Mouse (Mus musculus): ENCODE data around the gene Masp1. TPM values are rescaled to one million over a fixed set of nuclear protein-coding genes. Genes with fewer than 3 reads are reported as not detected.

Masp1 gene
- 44.6 and 47.4 TPM in 2 replicates for polyA plus RNA-seq (2014; fragmentation: Nextera tagmentation; extraction: Ambion mirVana)

DNA sequence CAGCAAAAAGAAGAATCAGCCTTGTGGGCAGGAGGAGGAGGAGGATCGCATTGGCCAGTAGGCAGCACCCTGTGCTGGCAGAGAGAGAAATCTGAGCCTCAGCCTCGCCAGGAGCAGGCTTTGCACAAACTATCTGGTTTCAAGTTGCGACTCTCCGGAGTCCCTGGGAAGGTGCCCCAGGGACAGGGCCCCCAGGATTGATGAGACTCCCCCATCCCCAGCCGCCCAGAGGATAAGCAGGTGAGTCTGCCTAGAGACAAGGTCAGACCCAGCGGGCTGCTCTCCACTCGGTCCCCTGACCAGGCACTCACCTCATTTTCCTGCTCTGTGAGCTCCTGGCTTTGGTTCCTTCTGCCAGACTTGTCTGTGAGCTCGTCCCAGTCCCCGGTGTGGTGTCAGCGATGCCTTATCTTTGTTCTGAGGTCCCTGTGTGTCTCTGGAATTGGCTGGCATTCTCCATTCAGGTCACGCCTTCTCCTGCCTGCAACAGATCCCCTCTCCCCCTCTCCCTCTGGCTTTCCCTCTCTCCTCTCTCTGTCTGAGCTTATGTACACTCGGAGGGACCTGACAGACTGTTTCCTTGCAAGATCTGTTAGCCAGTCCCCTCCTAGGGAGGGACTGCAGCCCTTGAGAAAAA is at the start of gene Masp1, which contains the start of gene Rtp4:
Gene Masp1 (minus strand): TSS at position 581 of the 637 bp plus-strand sequence.
Gene Rtp4 (plus strand): TSS at position 57 of the 637 bp plus-strand sequence.
- peak; percentile 62 for ATAC-seq
- Histone ChIP-seq H3K9me3 (replicated peaks; ENCODE audit: control insufficient read depth, low read length) (no peaks in the 10 kb centered on the region), H3K9ac (ENCODE audit: low read length) (peak within 1 kb of the TSS; percentile 78), H3K27ac (ENCODE audit: low read depth, low read length) (peak within 1 kb of the TSS; percentile 95), H3K36me3 (ENCODE audit: control insufficient read depth, insufficient read depth, low read length) (no peaks in the 10 kb centered on the region), H3K4me2 (ENCODE audit: low read length) (peak within 1 kb of the TSS; percentile 58), H3K27me3 (replicated peaks; ENCODE audit: control insufficient read depth, insufficient read depth, low read length) (no peaks in the 10 kb centered on the region), H3K4me1 (ENCODE audit: control insufficient read depth, insufficient read depth, low read length) (peaks cover 50% of the 10 kb centered on the region), H3K4me3 (ENCODE audit: low read depth, low read length) (peak within 1 kb of the TSS; percentile 49)
- peak; percentile 81 for DNase-seq (ENCODE audit: low spot score)
- WGBS, result 0% methylated on average over 12 of the region's 12 CpGs

DNA sequence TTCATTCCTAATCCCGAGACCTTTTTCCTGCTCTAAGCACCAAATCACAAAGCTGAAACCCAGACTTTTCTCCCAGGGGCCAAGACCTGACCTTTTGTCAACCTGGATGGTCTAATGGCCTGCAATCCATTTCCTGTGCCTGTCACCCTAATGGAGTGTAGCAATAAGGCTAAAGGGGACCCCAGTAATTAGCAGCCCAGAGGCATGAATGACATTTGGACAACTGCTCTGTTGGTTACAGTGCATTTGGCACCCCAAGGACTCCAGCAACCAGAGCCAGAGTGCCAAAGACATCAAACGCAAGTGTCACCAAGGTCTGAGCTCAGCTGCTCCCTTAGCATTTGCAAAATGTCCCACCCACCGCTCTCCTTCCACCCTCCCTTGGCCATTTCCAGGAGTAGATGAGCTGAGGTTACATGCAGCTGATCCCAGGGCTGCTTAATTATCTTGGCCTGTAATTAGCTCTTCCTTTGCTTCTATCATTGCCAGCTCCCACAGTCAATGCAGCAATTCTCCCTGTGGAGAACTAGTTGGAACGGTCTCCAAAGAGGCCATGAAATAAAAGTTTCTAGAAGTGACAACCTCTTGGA is 47.8 kb upstream of the Masp1 start:
- WGBS, result 64% methylated on average over 4 of the region's 4 CpGs
- no peak for ATAC-seq
- H3K4me1 ChIP-seq (ENCODE audit: control insufficient read depth, insufficient read depth, low read length), result no peaks in the 10 kb centered on the region
- no peak overlapping the region for H3K9ac ChIP-seq (ENCODE audit: low read length)
- H3K9me3 ChIP-seq (replicated peaks; ENCODE audit: control insufficient read depth, low read length), result no peaks in the 10 kb centered on the region
- H3K27ac ChIP-seq (ENCODE audit: low read depth, low read length), result no peak overlapping the region
- no peaks in the 10 kb centered on the region for H3K27me3 ChIP-seq (replicated peaks; ENCODE audit: control insufficient read depth, insufficient read depth, low read length)
- H3K4me2 ChIP-seq (ENCODE audit: low read length), result no peak overlapping the region
- H3K36me3 ChIP-seq (ENCODE audit: control insufficient read depth, insufficient read depth, low read length), result no peaks in the 10 kb centered on the region
- peak; percentile 26 for DNase-seq (ENCODE audit: low spot score)
- no peak overlapping the region for H3K4me3 ChIP-seq (ENCODE audit: low read depth, low read length)

DNA sequence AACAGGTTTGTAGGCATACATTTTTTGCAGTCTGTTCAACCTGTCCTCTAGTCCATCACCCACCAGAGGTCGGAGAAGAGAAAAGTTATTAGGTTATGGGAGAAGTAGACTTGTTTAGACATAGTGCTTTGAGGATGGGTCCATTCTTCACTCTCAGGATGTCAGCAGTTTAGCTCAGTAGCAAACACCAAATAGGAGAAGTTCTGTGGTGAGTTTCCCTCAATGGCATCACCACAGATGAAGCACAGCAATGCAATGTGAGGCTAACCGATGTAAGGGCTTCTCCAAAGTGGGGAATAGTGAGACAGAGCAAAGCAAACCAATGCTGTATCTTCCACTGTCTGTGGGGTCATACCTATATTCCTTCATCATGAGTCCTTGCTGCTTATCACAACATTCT is 37.1 kb upstream of the Masp1 start:
- DNase-seq (ENCODE audit: low spot score) (no peak), ATAC-seq (no peak)
- H3K27ac ChIP-seq (ENCODE audit: low read depth, low read length), result no peak overlapping the region
- H3K36me3 ChIP-seq (ENCODE audit: control insufficient read depth, insufficient read depth, low read length), result no peaks in the 10 kb centered on the region
- WGBS, result 89% methylated on average over 2 of the region's 2 CpGs
- no peak overlapping the region for H3K4me3 ChIP-seq (ENCODE audit: low read depth, low read length)
- H3K27me3 ChIP-seq (replicated peaks; ENCODE audit: control insufficient read depth, insufficient read depth, low read length), result no peaks in the 10 kb centered on the region
- no peaks in the 10 kb centered on the region for H3K9me3 ChIP-seq (replicated peaks; ENCODE audit: control insufficient read depth, low read length)
- no peak overlapping the region for H3K4me2 ChIP-seq (ENCODE audit: low read length)
- no peaks in the 10 kb centered on the region for H3K4me1 ChIP-seq (ENCODE audit: control insufficient read depth, insufficient read depth, low read length)
- H3K9ac ChIP-seq (ENCODE audit: low read length), result no peak overlapping the region

DNA sequence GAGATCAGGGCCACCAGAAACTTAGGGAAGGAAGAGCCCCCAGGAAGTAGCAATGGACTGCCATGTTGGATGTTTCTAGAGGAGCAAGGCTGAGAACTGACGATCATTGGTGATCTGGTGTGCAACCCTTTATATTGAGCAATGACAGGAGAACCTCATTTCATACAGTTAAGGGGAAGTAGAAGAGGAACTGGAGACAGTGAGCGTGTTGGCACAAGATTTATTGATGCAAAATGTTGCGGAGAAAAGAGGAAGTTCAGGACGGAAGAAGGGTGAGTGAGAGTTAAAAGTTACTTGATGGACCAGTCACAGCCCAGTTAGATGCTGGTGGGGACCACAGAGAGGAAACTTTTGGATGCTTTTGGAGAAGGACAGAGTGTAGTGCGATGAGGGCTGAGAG is 36.6 kb upstream of the Masp1 start:
- no peak overlapping the region for H3K27ac ChIP-seq (ENCODE audit: low read depth, low read length)
- no peak for ATAC-seq
- 93% methylated on average over 5 of the region's 5 CpGs for WGBS
- H3K4me1 ChIP-seq (ENCODE audit: control insufficient read depth, insufficient read depth, low read length), result no peaks in the 10 kb centered on the region
- H3K4me3 ChIP-seq (ENCODE audit: low read depth, low read length), result no peak overlapping the region
- no peak overlapping the region for H3K4me2 ChIP-seq (ENCODE audit: low read length)
- no peak for DNase-seq (ENCODE audit: low spot score)
- no peaks in the 10 kb centered on the region for H3K36me3 ChIP-seq (ENCODE audit: control insufficient read depth, insufficient read depth, low read length)
- H3K9me3 ChIP-seq (replicated peaks; ENCODE audit: control insufficient read depth, low read length), result no peaks in the 10 kb centered on the region
- H3K27me3 ChIP-seq (replicated peaks; ENCODE audit: control insufficient read depth, insufficient read depth, low read length), result no peaks in the 10 kb centered on the region
- no peak overlapping the region for H3K9ac ChIP-seq (ENCODE audit: low read length)

DNA sequence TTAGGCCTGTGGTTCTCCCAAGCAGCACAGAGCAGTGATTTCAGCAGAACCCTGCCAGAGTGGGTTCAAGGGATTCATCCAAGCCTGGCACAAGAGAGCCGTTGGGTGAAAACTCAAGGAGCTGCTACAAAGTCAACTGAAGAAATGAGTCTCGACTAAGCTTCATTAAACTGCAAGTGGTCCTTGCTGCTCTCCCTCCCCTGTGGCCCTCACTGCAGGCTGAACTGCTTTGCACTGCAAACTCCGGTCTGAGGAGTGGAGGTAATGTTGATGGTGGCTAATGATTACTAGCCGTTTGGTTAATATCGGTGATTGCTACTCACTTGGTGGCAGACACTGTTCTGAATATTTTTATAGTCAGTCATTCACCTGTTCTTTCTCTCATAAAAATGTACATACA is 34.1 kb upstream of the Masp1 start:
- Histone ChIP-seq H3K27me3 (replicated peaks; ENCODE audit: control insufficient read depth, insufficient read depth, low read length) (no peaks in the 10 kb centered on the region), H3K4me3 (ENCODE audit: low read depth, low read length) (no peak overlapping the region), H3K36me3 (ENCODE audit: control insufficient read depth, insufficient read depth, low read length) (no peaks in the 10 kb centered on the region), H3K27ac (ENCODE audit: low read depth, low read length) (no peak overlapping the region), H3K4me1 (ENCODE audit: control insufficient read depth, insufficient read depth, low read length) (no peaks in the 10 kb centered on the region), H3K4me2 (ENCODE audit: low read length) (no peak overlapping the region), H3K9me3 (replicated peaks; ENCODE audit: control insufficient read depth, low read length) (no peaks in the 10 kb centered on the region), H3K9ac (ENCODE audit: low read length) (no peak overlapping the region)
- ATAC-seq (no peak), DNase-seq (ENCODE audit: low spot score) (no peak)
- 88% methylated on average over 5 of the region's 5 CpGs for WGBS

DNA sequence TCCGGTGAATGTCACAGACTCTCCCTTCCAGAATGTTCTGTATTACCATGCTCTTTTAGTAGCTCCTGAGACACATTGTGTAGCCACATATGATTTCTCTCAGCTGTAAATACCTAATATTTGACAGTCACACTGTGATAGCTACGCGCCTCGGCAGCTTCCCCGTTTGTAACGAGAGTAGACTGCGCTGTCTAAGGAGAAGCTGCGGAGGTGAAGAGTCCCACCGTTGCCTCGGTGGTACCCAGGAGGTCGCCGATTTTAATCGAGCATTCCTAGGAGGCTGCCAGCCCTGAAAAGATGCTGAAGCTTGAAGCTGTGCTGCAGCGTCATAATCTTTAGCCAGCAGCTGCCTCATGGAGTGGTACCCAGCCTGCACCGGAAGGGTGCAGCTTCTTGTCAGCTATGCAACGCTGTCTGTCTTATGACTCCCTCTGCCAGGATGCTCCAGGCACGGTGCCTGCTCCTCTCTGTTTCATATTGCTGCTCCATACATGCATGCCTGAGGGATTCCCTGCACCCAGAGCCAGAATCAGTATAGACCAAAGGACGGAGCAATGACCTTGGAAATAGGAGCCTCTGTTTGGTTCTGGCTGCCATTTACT is 30.5 kb upstream of the Masp1 start:
- H3K9me3 ChIP-seq (replicated peaks; ENCODE audit: control insufficient read depth, low read length), result no peaks in the 10 kb centered on the region
- DNase-seq (ENCODE audit: low spot score) (peak; percentile 58), ATAC-seq (peak; percentile 74)
- H3K4me3 ChIP-seq (ENCODE audit: low read depth, low read length), result no peak overlapping the region
- no peak overlapping the region for H3K4me2 ChIP-seq (ENCODE audit: low read length)
- no peaks in the 10 kb centered on the region for H3K36me3 ChIP-seq (ENCODE audit: control insufficient read depth, insufficient read depth, low read length)
- no peak overlapping the region for H3K9ac ChIP-seq (ENCODE audit: low read length)
- H3K27me3 ChIP-seq (replicated peaks; ENCODE audit: control insufficient read depth, insufficient read depth, low read length), result no peaks in the 10 kb centered on the region
- no peak overlapping the region for H3K27ac ChIP-seq (ENCODE audit: low read depth, low read length)
- no peaks in the 10 kb centered on the region for H3K4me1 ChIP-seq (ENCODE audit: control insufficient read depth, insufficient read depth, low read length)
- WGBS, result 83% methylated on average over 18 of the region's 18 CpGs

DNA sequence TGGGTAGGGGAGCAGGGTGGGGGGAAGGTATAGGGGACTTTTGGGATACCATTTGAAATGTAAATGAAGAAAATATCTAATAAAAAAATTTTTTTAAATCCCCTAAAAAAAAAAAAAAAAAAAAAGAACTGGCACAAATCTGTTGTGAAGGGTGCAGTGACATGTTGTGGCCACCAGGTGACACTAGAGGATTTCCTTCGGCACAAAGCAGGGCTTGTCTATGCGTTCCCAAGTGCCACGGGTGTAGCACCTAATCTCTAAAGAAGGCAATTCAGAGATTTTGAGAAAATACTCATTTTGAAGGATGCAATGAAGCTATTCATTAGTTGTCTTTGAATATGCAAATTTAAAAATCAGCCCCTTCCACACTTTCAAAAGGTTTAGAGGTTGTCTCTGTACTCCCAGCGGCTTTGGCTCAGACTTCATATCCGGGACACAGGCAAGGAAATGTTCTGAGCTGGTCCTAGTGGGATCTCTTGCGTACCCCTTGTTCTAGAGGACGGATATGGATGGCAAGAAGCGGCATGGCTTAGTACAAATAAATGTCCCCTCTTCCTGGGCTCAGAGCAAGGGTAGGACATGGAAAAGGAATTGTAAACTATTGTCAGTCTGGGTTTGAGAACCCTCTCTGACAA is 29.8 kb upstream of the Masp1 start:
- Histone ChIP-seq H3K9me3 (replicated peaks; ENCODE audit: control insufficient read depth, low read length) (no peaks in the 10 kb centered on the region), H3K27ac (ENCODE audit: low read depth, low read length) (no peak overlapping the region), H3K27me3 (replicated peaks; ENCODE audit: control insufficient read depth, insufficient read depth, low read length) (no peaks in the 10 kb centered on the region), H3K9ac (ENCODE audit: low read length) (no peak overlapping the region), H3K4me1 (ENCODE audit: control insufficient read depth, insufficient read depth, low read length) (no peaks in the 10 kb centered on the region), H3K4me3 (ENCODE audit: low read depth, low read length) (no peak overlapping the region), H3K36me3 (ENCODE audit: control insufficient read depth, insufficient read depth, low read length) (no peaks in the 10 kb centered on the region), H3K4me2 (ENCODE audit: low read length) (no peak overlapping the region)
- ATAC-seq (peak; percentile 79), DNase-seq (ENCODE audit: low spot score) (peak; percentile 90)
- 43% methylated on average over 8 of the region's 8 CpGs for WGBS

DNA sequence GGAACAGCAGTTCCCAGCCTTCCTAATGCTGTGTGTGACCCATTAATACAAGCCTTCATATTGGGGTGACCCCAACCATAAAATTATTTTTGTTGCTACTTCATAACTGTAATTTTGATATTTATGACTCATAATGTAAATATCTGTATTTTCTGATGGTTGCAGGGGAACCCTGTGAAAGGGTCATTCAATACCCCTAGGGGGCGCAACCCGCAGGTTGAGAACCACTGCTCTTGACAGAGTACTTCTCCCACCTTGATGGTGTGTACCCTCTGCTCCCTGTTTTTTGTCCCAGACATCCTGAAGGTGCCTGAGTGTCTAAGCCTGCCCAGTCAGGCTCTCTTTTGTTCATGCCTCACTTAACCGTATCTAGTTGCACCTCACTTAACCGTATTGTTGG is 27.2 kb upstream of the Masp1 start:
- WGBS, result 94% methylated on average over 4 of the region's 4 CpGs
- ATAC-seq (no peak), DNase-seq (ENCODE audit: low spot score) (no peak)
- Histone ChIP-seq H3K27me3 (replicated peaks; ENCODE audit: control insufficient read depth, insufficient read depth, low read length) (no peaks in the 10 kb centered on the region), H3K4me3 (ENCODE audit: low read depth, low read length) (no peak overlapping the region), H3K36me3 (ENCODE audit: control insufficient read depth, insufficient read depth, low read length) (no peaks in the 10 kb centered on the region), H3K9me3 (replicated peaks; ENCODE audit: control insufficient read depth, low read length) (no peaks in the 10 kb centered on the region), H3K27ac (ENCODE audit: low read depth, low read length) (no peak overlapping the region), H3K4me2 (ENCODE audit: low read length) (no peak overlapping the region), H3K4me1 (ENCODE audit: control insufficient read depth, insufficient read depth, low read length) (no peaks in the 10 kb centered on the region), H3K9ac (ENCODE audit: low read length) (no peak overlapping the region)

DNA sequence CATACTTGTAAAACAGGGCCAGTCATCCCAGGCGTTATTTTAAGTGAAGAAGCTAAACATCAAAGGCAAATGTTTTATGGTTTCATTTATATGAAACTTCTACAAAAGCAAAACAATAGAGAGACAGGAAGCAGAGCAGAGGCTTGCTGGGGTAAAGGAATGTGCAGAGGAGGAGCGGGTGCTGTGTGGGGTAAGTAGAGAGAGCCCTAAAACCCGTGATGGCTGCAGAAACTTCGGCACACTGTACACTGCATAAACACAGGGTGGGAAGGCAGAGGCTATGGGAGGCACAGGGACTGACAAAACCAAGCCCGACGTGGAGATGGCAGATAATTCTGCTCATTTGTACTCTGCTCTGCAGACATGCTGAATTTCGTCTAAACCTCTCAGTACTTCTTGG is 23.7 kb upstream of the Masp1 start:
- no peak for ATAC-seq

More for the DNA sequence above, 23.7 kb upstream of the Masp1 start:
- H3K4me1 ChIP-seq (ENCODE audit: control insufficient read depth, insufficient read depth, low read length), result no peaks in the 10 kb centered on the region
- DNase-seq (ENCODE audit: low spot score), result no peak
- no peak overlapping the region for H3K4me2 ChIP-seq (ENCODE audit: low read length)
- H3K27me3 ChIP-seq (replicated peaks; ENCODE audit: control insufficient read depth, insufficient read depth, low read length), result no peaks in the 10 kb centered on the region
- WGBS, result 72% methylated on average over 7 of the region's 7 CpGs
- no peaks in the 10 kb centered on the region for H3K36me3 ChIP-seq (ENCODE audit: control insufficient read depth, insufficient read depth, low read length)
- H3K9me3 ChIP-seq (replicated peaks; ENCODE audit: control insufficient read depth, low read length), result no peaks in the 10 kb centered on the region
- no peak overlapping the region for H3K9ac ChIP-seq (ENCODE audit: low read length)
- H3K27ac ChIP-seq (ENCODE audit: low read depth, low read length), result no peak overlapping the region
- no peak overlapping the region for H3K4me3 ChIP-seq (ENCODE audit: low read depth, low read length)

Data from forebrain, embryonic 14.5 days (tissue).